Comparison of ENCODE assay signal across 10 mouse cellular contexts in genomic region chr1:89184111-89184785, GRCm38 (mm10).
DNase-seq lines count a peak whose midpoint lies in the region; ATAC-seq and TF ChIP-seq lines count a peak whose summit lies in the region.
"Had no signal": no experiment of that assay in that cellular context is flagged by ENCODE, and none has a peak within 500 bp of the region (broad histone marks: within the 10 kb centered on the region; RNA-seq: fewer than 3 reads in every experiment).

No protein-coding gene starts in this region.

- H3K9ac ChIP-seq in forebrain, embryonic 12.5 days: no peak overlapping the region

- intact Hi-C loops in gastrocnemius, adult 2 months (cut with DNase I): loop anchor here (10.0 kb wide), 1 partner anchor 109 kb away; the partner anchor contains the start of gene Sh3bp4

- no peak overlapping the region for H3K4me2 ChIP-seq in forebrain, embryonic 12.5 days

- H3K4me1 ChIP-seq in forebrain, embryonic 12.5 days: peaks cover 28% of the 10 kb centered on the region

- no peaks in the 10 kb centered on the region for H3K36me3 ChIP-seq in forebrain, embryonic 12.5 days (replicated peaks)

- H3K4me3 ChIP-seq in gastrocnemius, adult 2 months: no peak overlapping the region
- H3K4me3 ChIP-seq in forebrain, embryonic 12.5 days (replicated peaks): no peak overlapping the region

- H3K27ac ChIP-seq in gastrocnemius, adult 2 months: peak overlapping the region; percentile 71
- H3K27ac ChIP-seq in forebrain, embryonic 12.5 days: peak overlapping the region; percentile 39; the same call in 1 of the 2 replicates

- no peaks in the 10 kb centered on the region for H3K27me3 ChIP-seq in forebrain, embryonic 12.5 days

- no peak for ATAC-seq in forebrain, embryonic 12.5 days (ENCODE audit: low FRiP score)

- WGBS in forebrain, embryonic 12.5 days: 74% methylated on average over 6 of the region's 6 CpGs

- no peaks in the 10 kb centered on the region for H3K9me3 ChIP-seq in forebrain, embryonic 12.5 days

- no peak for TF ChIP-seq CTCF in gastrocnemius, adult 2 months (IDR thresholded peaks at IDR 0.05)

- no peak for DNase-seq in gastrocnemius, adult 2 months
- DNase-seq in gastrocnemius, postnatal 4 days (ENCODE audit: low spot score in 2 of 2): no peak
- peak; percentile 90 for DNase-seq in brain, adult 2 months (ENCODE audit: low read depth, low spot score)
- DNase-seq in layer of hippocampus, postnatal 14 days (ENCODE audit: low spot score in 2 of 2): peak; percentile 53 to 83
- DNase-seq in right cerebral cortex, postnatal 36 days (ENCODE audit: low spot score in 2 of 2): no peak
- no peak for DNase-seq in yolk sac, embryonic 10.5 days (ENCODE audit: low spot score)
- no peak for DNase-seq in kidney, adult 11 months
- DNase-seq: B cell, adult 2 months; thymus, postnatal 25 days had no signal

Comparison
In these comparisons a context has a peak if more than half of its experiments do, and no peak if none do; other contexts are left out.
1. DNase-seq: peak in brain, adult 2 months (single experiment) and layer of hippocampus, postnatal 14 days (2 of 2); none in gastrocnemius, adult 2 months (single experiment), gastrocnemius, postnatal 4 days (0 of 2), right cerebral cortex, postnatal 36 days (0 of 2), yolk sac, embryonic 10.5 days (single experiment) and kidney, adult 11 months (single experiment).